Mouse (Mus musculus) NIH3T3 (cell line): ENCODE measurements around the gene Ndufs8.
"Not testable (repeated sequence)": the region's sequence is repeated elsewhere in the genome, so short reads cannot be mapped to it uniquely, and the experiment has no call there.

Source experiments
- DNase-seq: peaks from one replicate; pipeline ENCODE4 v3.0.0-alpha.2; 2012; ENCODE audit warnings: low read depth

Ndufs8 gene

DNA sequence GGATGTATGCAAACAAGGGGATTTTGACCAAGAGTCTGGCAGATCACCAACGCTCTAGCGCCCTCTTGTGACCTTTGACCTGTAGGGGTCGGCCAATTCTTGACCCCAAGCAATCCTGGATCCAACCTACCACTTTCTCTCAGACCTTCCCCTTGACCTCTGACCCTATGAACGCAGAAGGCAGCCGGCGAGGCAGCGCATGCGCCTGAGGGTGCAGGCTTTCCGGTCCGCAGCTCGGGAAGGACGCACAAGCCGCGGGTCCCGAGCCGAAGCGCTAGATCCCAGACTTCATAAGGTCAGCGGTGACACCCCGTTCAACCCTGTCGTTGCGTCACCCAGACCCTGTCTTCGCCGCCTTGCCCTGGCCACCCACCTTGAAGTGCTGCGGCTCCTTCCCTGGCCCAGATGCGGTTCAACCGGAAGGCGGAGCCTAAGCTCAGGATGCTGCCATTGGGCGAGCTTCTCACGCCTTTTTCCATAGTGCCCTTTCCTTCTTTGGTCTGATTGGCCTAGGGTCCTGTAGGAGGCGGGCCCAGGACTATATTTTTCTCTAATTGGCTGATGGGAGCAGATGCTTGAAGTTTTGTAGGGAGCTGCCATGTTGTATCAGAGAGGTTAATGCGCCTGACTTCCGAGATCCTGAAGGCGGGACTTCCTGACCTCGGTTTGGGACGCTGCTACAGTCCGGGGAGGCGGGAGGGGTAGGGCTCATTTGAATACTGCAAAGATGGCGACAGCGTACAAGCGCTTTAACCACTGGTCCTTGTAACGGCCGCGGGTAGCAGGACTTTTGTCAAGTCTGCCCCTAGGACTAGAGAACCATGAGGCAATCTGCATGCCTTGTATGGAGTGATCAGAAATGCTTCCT, at the start of gene Ndufs8:
TSS of gene Ndufs8 (minus strand) at position 438 of the 868 bp plus-strand sequence.
- DNase-seq: peak; percentile 97

DNA sequence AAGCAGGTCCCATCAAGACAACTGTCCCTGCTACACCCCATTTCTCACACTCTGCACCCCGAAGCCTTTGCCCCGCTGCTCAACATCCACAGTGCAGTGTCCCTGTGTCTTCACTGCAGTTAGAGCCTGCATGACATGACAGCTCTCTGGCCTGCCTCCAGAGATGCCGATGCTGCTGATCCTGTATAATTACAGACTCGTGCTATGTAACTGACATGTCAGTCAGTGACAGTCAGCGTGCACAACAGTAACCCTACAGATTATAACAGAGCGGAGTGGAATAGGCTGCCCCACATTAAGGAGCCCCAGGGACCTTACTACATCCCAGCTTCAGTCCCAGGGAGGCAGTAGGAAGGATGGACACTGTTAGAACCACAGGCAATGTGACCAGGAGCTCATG, 49.2 kb upstream of the Ndufs8 start:
- not testable (repeated sequence) for DNase-seq

DNA sequence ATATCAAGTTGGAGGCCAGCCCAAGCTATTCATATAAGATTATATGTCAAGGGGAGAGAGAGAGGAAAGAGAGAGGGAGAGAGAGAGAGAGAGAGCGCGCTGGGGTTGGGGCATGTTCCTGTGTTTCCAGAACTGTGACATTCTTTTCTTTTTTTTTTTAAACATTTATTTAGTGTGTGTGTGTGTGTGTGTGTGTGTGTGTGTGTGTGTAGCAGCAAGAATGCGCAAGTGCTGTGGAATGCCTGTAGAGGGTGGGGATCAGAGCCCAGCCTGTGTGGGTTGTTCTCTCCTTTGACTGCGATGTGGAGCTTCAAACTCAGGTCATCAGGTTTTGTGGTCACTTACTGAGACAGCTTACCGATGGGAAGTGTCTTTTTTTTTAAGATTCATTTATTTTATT, 47.6 kb upstream of the Ndufs8 start:
- no peak for DNase-seq

DNA sequence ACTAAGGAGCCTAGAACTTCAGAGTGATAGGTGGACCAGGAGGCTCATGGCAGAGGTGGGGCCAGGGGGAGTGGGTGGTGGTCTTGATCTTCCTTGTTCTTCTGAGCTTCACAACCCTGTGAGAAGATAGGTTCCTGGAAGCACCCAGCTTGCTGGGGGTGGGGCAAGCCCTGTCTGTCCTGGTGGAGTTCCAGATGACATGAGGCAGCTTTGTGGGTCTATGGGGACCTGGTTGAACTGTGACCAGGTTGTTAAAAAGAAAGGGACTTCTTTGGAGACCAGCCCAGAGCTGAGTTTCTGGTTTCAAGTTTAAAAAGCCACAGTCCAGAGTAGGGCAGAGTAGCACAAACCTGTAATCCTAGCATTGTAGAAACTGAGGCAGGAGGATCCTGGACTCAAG, 46.5 kb upstream of the Ndufs8 start:
- DNase-seq: no peak

DNA sequence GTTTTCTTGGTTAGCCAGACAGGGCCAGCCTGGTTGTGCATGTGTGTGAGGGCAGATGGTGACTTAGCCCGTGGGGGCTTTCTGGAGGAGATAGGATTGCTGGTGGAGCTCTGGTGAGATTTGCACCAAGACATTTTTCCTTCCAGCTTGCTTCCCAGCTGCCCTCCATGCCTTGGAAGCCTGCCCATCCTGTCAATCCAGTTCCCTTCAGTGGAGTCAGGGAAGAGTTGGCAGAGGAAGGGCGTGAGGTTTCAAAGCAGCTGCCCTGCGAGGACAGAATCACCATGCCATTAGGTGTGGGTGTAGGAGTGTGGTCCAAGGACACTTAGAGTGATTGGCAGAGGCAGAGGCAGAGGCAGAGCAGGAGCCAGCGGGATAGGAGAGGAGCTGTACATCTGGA, 45.9 kb upstream of the Ndufs8 start, which contains the start of gene Aldh3b3:
TSS of gene Aldh3b3 (plus strand) at position 176 of the 400 bp plus-strand sequence.
- DNase-seq: no peak

DNA sequence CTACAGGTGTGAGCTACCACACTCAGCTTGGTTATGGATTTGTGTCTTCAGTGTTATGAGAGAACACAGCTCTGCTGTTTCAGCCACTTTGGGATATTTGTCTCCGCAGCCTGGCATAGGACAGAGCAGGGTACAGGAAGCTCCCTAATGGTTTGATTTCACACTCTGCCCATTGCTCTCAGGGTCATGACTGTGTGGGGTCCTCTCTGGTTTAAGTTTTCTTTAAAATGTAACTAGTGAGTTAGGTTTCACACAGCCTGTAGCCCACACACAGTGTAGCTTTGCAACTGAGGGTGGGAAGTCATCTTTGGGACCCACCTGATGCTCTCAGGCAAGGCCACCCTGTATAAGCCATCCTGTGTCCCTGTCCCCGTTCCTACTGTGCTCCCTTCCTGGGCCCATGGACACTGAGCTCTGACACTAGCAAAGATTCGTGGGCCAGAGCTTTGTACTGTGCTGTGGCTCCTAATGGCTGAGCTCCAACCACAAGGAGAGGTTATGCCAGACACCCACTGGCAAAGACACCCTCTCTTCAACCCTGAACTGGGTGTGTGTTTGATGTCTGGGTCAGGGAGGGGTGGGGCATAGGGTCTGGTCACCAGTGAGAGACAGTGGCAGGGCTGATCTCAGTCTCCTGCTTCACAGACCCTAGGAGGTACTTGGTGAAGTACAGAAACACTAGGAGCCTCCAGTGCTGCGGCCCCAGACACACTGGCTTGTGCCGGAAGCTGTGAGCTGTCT, 44.9 kb upstream of the Ndufs8 start:
- not testable (repeated sequence) for DNase-seq

DNA sequence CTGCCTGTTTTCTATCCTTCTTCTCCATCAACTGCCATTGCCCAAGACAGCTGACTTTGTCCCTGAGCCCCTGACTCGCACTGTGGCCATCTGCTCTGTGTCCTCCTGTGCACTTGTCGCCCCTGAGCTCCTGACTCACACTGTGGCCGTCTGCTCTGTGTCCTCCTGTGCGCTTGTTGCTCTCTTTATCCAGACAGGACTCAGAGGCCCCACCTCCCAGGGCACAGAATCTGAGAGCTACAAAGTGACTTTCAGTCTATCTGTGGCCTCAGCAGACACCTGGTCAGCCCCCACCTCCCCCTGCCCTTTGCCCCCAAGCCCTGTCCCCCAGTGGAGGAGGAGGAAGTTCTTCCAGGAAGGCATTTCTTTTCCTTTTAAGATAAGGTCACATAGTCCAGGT, 43.2 kb upstream of the Ndufs8 start:
- DNase-seq: no peak

DNA sequence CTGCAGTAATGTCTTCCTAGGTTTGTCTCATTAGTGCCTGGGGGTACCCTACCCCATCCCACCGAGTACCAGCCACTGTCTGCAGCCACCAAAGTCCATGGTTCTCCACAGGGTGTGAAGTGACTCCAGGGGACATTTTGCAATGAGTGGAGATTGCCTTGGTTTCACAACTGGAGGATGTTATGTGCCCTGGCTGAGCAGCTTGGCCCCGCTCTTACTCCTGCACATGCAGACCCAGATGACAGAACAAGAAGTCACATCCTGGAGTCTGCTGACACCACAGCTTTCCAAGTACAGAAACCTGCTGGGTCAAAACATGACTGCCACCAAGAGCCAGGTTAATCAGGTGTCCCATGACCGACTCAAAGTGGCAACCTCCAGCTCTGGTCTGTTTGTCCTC, 42.5 kb upstream of the Ndufs8 start:
- DNase-seq: no peak

DNA sequence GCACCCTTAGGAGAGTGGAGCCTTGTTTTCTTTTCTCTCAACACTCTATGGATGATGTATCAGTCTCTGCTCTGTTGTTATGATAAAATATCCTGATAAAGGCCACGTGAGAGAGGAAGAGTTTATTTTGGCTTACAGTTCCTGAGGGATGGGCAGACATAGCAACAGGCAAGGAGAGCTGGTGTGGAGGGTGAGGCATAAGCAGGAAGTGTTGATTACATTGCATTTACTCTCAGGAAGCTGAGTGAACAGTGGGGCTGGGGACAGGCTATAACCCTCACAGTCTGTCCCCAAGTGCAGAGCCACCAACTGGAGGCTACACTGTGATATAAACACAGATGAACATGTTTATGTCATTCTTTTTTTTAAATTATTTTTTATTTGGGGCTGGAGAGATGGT, 39.5 kb upstream of the Ndufs8 start:
- no peak for DNase-seq

DNA sequence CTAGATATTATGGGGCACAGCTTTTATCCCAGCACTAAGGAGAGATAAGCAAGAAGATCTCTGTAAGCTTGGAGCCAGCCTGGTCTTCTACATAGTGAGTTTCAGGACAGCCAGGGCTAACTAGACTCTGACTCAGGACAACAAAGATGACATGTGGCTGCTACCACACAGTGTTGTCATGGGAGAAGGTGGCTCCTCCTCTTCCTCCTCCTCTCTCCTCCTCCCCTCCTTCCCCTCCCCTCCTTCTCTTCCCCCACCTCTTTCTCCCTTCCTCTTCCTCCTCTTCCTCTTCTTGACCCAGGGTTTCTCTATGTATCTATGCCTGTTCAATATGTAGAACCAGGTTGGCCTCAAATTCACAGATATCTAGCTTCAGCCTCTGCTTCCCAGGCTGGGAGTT, 38.9 kb upstream of the Ndufs8 start:
- DNase-seq: no peak

DNA sequence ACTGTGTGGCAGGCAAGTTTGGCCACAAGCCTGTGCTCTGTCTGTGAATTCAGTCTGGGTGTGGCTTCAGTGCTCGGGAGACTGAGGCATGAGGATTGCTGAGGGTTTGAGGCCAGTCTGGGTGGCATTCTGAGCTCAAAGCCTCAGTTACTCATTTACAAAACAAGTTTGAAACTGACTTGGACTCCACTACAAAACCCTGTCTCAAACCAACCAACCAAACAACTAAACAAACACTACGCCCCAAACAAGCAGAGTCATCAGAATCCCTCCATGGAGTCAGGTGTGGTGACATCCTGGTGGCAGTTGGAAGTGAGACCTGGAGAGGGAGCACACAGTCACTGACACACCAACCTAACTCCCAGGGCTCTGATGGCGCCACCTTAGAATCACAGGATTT, 37.8 kb upstream of the Ndufs8 start:
- no peak for DNase-seq

DNA sequence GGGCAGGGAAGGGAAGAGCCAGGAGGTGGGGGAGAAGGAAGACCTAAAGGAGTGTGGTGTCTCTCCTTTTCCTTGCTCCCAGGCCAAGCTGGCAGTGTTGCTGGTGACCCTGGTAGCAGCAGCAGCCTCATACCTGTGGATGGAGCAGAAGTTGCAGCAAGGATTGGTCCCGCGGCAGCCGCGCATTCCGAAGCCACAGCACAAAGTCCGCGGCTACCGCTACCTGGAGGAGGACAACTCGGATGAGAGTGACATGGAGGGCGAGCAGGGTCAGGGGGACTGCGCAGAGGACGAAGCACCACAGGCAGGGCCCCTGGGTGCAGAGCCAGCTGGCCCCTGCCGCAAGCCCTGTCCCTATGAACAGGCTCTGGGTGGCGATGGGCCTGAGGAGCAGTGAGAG, 36.0 kb upstream of the Ndufs8 start:
- no peak for DNase-seq

DNA sequence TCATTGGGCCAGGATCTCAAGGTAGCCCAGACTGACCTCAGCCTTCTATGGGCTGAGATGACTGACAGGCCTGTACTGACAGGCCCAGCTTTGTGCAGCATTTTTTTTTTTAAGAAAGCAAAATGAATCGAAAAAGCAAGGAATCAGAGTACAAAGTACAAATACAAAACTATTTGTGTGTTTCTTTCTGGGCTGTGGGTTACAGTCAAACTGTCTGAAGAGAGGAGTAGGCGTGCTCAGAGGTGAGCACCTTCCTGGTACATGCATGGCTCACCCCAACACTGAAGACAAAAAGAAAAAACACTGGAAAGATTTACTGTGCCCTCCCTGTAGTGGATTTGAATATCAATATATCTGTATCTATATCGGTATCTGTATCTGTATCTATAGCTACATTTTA, 35.2 kb upstream of the Ndufs8 start:
- DNase-seq: no peak

DNA sequence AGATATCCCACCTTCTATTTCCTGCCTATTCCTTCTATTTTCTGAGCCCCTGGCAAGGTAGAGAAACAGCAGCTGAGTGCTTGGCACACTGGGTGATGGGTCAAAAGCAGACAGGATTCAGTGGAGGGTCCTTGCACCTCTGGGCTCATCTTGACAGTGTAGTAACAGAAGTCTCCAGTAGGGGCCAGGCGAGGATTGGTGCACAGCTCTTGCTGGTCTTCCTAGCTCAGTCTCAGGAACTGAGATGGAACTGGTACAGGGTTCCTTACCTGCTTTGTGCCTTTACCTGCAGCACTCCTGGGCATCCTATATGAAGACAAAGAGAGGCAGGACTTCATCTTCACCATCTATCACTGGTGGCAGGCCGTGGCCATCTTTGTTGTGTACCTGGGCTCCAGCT, 34.1 kb upstream of the Ndufs8 start:
- peak; percentile 83 for DNase-seq

DNA sequence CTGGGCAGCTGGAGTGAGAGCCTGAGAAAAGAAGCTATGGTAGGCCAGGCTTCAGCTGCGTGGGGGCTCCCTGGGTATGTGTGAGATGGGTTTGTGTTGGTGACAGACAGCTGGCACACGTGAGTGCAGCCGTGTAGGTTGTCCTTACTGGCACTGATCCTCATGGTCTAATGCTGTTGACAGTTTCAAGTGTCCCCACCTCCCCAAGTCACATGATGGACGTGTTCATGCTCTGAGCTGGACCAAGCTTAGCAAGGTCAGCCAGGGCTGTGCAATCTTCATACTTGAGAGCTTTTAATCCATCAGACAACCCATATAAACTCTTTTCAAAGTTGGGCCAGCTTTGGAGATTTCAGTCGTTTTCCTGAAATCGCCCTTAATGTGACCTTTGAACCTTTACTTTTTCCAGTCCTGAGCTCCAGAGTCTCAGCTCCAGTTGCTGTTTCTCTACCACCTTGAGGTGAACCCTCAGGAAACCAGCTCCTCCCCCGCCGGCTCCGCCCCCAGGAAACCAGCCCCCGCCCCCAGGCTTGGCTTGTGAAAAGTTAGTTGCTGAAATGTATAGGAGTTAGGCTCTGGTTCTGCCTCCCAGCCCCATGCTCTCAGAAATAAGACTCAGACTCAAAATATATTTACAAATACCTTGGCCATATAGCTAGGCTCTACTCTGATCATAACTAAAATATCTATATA, 33.4 kb upstream of the Ndufs8 start:
- peak; percentile 36 for DNase-seq

DNA sequence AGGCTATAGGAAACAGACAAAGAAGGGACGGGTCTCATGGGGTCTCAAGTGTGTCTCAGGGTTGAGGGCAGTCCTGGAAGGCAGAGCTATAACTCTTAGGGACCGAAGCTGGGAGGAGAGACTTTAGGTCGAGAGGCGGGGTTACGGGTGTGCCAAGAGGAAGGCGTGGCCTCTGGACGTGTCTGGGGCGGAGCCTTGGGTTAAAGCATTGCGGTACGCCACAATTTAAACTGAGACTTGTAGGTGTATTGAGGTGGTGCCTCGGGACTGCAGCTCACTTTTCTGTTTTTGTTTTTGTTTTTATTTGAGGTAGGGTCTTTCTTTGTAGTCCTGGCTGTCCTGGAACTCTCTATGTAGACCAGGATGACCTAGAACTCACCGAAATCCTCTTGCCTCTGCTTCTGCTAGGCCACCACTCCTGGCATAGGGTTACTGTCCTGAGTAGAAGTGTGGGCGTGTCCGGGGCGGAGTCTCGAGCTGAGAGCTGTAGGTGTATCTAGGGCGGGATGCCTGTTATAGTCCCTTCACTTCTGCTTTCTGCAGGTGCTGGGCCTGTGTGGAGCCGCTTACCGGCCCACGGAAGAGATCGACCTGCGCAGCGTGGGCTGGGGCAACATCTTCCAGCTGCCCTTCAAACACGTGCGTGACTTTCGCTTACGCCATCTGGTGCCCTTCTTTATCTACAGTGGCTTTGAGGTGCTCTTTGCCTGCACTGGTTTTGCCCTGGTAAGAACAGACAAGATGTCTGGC, 30.6 kb upstream of the Ndufs8 start:
- DNase-seq: no peak

DNA sequence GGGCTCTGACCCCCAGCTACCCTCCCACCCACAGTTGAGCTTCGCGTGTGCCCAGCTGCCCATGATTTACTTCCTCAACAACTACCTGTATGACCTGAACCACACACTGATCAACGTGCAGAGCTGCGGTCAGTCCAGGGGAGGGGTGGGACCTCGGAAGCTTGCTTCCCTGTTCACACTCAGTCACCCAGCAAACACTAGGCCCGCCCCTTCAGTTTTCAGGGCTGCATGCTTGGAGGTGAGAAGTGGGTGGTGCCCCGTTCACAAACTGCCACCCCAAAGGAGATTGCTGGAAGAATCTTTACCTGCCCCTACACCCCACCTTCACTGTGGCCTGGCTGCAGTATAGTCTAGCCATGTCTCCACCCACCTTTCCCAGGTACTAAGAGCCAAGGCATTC, 29.7 kb upstream of the Ndufs8 start:
- DNase-seq: no peak

DNA sequence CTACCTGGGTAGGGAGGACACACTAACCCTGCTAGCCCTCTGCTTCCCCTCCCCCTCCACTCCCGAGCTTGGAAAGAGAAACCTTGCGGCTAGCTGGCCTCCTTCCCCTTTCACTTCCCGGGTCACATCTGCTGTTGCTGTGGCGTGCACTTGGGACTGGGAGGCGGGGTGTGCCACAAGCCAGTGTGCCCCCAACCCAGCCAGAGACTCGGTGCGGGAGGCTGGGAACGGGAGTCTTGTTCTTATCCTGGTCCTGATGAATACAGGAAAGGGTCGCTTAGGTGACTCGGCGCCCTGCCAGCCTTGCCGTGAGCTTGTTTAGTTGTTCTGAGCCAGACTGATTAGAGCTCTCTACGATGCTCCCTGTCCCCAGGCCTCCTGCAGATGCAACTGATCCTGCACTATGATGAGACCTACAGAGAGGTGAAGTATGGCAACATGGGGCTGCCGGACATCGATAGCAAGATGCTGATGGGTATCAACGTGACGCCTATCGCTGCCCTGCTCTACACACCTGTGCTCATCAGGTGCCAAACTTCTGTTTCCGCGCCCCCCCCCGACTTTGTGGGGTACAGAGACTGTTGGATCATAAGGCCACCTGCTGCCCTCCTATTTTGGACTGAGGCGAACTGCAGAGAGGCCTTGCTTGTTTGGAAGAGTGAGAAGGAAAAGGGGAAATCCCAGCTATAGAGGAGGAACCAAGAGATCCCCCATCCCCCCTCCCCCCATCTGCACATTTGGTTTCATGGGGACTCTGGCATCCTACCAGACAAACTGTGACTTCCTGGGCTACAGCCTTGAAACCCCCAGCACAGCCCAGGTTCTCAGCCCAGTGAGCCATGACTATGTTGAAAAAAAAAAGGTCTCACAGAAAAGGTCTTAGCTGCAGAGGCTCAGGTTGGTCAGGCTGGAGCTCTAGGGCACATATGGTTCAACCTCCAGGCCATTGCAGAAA, 23.6 kb upstream of the Ndufs8 start:
- no peak for DNase-seq

DNA sequence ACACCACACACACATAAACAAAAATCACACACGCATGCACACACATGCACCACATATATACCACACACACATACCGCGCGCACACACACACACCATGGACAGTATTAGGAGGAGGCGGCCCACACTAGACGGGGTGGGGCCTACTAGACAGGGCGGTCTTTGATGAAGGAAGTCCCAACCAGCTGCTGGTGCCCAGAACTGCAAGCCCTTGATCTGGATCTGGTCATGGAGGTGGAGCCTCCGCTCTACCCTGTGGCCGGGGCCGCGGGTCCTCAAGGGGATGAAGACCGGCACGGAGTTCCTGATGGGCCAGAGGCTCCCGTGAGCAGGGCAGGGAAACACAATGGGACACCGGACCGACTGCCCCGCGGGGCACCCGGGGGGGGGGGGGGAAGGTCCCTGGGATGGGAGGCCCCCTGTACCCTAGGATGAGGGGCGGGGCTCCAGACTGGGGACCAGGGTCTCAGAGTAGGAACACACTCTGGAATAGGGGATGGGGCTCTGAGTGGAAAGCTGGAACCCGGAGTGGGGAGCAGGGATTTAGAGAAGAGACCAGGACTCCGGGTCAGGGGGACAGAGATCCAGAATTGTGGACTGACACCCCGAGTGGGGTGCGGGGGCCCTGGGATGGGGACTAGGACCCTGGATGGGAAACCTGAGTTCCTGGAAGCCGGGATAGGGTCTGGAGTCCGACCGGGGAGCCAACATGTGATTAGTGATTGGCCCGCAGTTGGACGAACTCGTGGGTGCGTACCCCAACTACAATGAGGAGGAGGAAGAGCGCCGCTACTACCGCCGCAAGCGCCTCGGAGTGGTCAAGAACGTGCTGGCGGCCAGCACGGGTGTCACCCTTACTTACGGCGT, 22.7 kb upstream of the Ndufs8 start, which contains the start of gene Unc93b1:
TSS of gene Unc93b1 (plus strand) at position 155 of the 864 bp plus-strand sequence.
- no peak for DNase-seq

DNA sequence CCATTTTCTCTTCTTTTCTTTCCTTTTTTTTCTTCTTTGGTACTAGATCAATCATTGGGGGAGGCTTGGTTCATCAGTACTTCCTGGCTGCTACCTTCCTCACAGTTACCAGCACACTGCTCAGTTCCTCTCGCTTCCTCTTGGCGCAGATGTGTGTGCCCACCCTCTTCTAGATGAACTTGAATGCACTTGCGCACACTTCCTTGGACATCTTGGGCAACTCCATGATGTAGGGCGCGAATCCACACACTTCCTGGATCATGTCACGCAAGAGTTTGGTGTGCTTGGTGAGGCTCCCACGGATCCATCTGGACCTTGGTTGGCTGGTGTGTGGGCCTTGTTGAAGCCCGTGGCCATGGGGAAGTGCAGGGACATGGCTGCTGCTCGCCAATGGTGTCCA, 19.1 kb upstream of the Ndufs8 start:
- no peak for DNase-seq
